Mouse (Mus musculus) heart, embryonic 11.5 days (tissue): ENCODE data around the gene Rex1bd. TPM values are rescaled to one million over a fixed set of nuclear protein-coding genes. Genes with fewer than 3 reads are reported as not detected.

Experiments
- ATAC-seq: fragments of 200-750 bp; cut with Nextera tagmentation; replicated peaks from 2 replicates; pipeline ENCODE4 v1.8.0; 2017; ENCODE audit warnings: moderate library complexity; ENCODE audit not compliant: insufficient number of reproducible peaks, low FRiP score, low TSS enrichment
- H3K27ac ChIP-seq: fragments of 300-500 bp; sonication (generic); 2 replicates; pipeline ENCODE4 v1.5.1; 2014; ENCODE audit warnings: mild to moderate bottlenecking, low read depth, low read length
- H3K27me3 ChIP-seq: fragments of 300-500 bp; sonication (generic); 2 replicates; pipeline ENCODE4 v1.6.1; 2014; ENCODE audit warnings: mild to moderate bottlenecking, low read length, mixed read lengths; ENCODE audit not compliant: control insufficient read depth, insufficient read depth
- H3K36me3 ChIP-seq: fragments of 300-500 bp; sonication (generic); 2 replicates; pipeline ENCODE4 v1.6.1; 2014; ENCODE audit warnings: mild to moderate bottlenecking, low read length, moderate library complexity, mixed read lengths; ENCODE audit not compliant: control insufficient read depth, insufficient read depth
- H3K4me1 ChIP-seq: fragments of 300-500 bp; sonication (generic); 2 replicates; pipeline ENCODE4 v1.6.1; 2014; ENCODE audit warnings: low read length; ENCODE audit not compliant: control insufficient read depth, insufficient read depth
- H3K4me2 ChIP-seq: fragments of 300-500 bp; sonication (generic); 2 replicates; pipeline ENCODE4 v1.6.1; 2014; ENCODE audit warnings: mild to moderate bottlenecking, moderate library complexity
- H3K4me3 ChIP-seq: fragments of 300-500 bp; sonication (generic); 2 replicates; pipeline ENCODE4 v1.5.1; 2014; ENCODE audit warnings: low read depth, low read length
- H3K9ac ChIP-seq: fragments of 300-500 bp; sonication (generic); 2 replicates; pipeline ENCODE4 v1.6.1; 2014; ENCODE audit warnings: mild to moderate bottlenecking, low read depth, low read length, moderate library complexity
- H3K9me3 ChIP-seq: fragments of 300-500 bp; sonication (generic); replicated peaks from 2 replicates; pipeline ENCODE4 v1.6.1; 2016; ENCODE audit warnings: low read length; ENCODE audit not compliant: control insufficient read depth
- WGBS: fragments of 180-500 bp; shearing (Covaris S2); extraction: QIAGEN DNeasy Blood & Tissue Kit; methylation state at CpG from one replicate; pipeline ENCODE4 v1.1.7; 2014; ENCODE audit not compliant: insufficient replicate concordance; 5-methylcytosine and 5-hydroxymethylcytosine counted together
- polyA plus RNA-seq: library from polyadenylated mRNA; unstranded; fragments of >200 nt; fragmentation: Nextera tagmentation; extraction: Ambion mirVana; gene quantifications from 2 replicates; pipeline ENCODE4 v1.2.1, GENCODE M21; 2014

Gene Rex1bd
- polyA plus RNA-seq, 1 experiment from 2014 or later = 124 TPM

DNA sequence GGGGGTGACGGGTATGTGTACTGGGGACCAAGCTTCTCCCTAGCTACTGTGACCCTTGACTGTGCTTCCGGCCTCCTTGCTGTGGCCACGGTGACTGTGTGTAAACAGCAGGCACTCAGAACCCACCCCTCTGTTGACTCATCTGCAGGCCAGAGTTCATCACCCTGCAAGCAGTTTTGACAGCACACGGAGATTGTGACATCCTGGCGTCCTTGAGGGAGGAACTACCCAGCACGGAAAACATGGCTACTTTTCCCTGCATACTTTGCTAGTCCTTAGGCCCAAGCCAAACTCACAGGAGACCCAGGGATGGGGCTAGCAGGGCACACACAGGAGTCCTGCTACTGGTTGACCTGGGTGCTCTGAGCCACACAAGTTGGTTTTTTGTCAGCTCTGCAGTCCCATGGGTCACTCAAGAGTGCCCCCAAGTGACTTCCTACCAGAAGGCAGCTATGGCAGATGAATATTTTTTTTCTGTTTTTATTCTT, 37.7 kb upstream of the Rex1bd start:
- Histone ChIP-seq H3K36me3 (no peaks in the 10 kb centered on the region), H3K27me3 (no peaks in the 10 kb centered on the region), H3K27ac (no peak overlapping the region), H3K4me2 (no peak overlapping the region), H3K9ac (no peak overlapping the region), H3K4me1 (peaks cover 30% of the 10 kb centered on the region), H3K9me3 (no peaks in the 10 kb centered on the region), H3K4me3 (no peak overlapping the region)
- WGBS = 55% methylated on average over 6 of the region's 6 CpGs
- no peak for ATAC-seq

DNA sequence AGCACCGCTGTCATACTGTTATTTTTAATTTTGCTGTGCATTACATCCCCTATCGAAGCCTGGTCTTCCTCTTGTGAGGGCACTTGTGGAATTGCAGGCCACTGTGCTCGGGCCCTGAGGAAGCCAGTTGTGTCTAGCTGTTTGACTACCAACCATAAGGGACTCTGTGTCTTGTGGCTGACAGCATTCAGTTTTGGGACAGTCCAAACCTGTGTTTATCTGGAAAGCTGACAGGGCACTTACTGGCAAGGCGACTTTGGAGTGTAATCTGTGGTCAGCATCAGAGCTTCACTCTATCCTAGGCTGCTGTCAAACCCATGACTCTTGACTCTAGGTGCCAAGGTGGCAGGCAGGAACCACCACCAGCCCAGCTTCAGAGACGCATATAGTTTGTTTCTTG, 34.5 kb upstream of the Rex1bd start:
- Histone ChIP-seq H3K9ac (0 out of 2 replicates have a peak overlapping the region, but pooled peaks have one; percentile 24), H3K27ac (no peak overlapping the region), H3K36me3 (peaks cover 5% of the 10 kb centered on the region; the same call in 1 of the 2 replicates), H3K4me2 (peak overlapping the region; percentile 98), H3K4me3 (no peak overlapping the region), H3K4me1 (peaks cover 30% of the 10 kb centered on the region), H3K9me3 (no peaks in the 10 kb centered on the region), H3K27me3 (no peaks in the 10 kb centered on the region)
- no peak for ATAC-seq
- WGBS = 78% methylated on average over 5 of the region's 5 CpGs

DNA sequence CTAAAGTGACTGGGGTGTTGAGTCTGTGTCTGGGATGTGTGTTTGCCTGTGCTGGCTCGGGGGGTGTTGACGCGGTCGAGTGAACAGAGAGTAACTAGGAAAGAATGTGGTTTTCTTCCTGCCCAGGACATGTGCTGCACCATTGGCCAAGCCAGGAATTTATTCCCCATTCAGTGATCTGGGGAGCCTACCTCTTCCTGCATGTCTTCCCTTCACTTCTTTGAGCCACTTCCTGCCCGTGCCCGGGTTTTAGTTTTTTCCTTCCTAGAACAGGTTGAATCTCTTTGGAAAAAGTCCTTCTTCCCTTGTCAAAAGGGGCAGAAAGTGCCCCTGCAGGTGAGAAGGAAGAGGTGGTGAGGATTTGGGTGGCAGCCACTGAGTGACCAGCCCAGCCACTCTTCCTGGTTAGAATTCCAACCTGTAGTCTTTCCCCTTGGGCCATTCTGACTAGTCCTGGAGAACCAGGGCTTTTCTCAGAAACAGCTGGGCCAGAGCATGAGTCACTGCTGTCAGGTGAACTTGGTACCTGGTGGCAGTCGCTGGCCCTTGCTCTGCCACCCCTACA, 34.0 kb upstream of the Rex1bd start:
- no peak for ATAC-seq
- peaks cover 30% of the 10 kb centered on the region for H3K4me1 ChIP-seq
- H3K27ac ChIP-seq = peak overlapping the region; percentile 57
- peak overlapping the region; percentile 91 for H3K9ac ChIP-seq
- H3K27me3 ChIP-seq = no peaks in the 10 kb centered on the region
- peak overlapping the region; percentile 98 for H3K4me2 ChIP-seq
- H3K4me3 ChIP-seq = peak overlapping the region; percentile 88
- no peaks in the 10 kb centered on the region for H3K9me3 ChIP-seq
- peaks cover 5% of the 10 kb centered on the region; the same call in 1 of the 2 replicates for H3K36me3 ChIP-seq
- WGBS = 45% methylated on average over 7 of the region's 7 CpGs

DNA sequence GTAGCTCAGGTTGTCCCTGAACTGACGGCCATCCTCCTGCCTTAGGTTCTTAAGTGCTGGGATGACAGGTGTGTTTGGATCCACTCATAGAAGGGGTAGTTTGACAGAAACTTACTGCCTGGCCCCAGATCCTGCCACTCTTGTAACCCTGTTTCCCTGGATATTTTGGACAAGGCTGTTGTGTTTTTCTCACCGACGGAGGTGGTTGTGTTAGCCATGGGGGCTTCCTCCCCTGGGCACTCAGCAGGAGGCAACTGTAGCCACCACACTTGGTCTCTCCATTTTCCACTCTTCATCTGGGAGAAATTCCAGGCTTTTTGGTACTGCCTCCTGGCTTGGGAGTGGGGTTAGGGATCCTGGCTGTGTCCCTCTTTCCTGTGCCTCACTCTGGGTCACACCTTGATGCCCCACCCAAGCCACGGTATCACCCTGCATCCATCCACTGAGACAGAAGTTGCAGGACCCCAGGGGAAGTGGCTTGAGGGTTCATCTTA, 33.5 kb upstream of the Rex1bd start:
- no peak for ATAC-seq

DNA sequence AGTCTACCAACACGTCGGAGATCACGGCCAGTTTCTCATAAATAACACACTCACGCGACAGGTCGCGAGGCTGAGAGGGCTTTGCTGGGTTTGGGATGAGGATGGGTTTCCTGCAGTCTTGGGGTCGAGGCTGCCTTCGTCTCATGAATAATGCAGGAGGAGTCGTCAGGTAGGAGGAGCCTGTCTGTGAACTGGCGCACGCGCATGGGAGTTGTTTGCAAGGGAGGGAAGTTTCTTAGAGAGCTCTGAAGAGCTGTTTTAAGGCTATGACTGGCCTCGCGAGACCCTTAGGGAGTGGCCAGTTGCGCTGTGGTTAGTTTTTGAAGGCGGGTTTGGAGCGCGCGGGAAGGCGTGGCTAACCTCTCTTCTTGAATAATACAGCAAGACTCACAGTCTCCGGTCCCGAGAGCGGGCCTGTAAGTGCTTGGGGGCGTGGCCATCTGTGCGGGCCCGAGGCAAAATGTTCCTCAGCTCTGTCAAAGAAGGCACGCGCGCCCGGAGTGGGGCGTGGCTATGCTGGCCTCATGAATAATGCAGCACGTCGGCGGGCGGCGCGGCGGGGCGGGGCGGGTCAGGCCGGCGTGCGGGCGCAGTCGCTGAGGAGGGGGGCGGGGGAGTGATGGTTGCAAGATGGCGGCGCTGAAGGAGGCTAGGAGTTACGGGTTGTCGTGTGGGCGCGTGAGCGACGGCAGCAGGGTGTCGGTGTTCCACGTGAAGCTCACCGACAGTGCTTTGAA, 32.7 kb upstream of the Rex1bd start, which contains the start of gene Ell:
Ell (plus strand) TSS at position 381 of the 737 bp plus-strand sequence.
- peaks cover 12% of the 10 kb centered on the region for H3K36me3 ChIP-seq
- peak within 1 kb of the TSS; percentile 98 for H3K4me2 ChIP-seq
- no peaks in the 10 kb centered on the region for H3K27me3 ChIP-seq
- under 1% methylated on average over 58 of the region's 58 CpGs for WGBS
- no peaks in the 10 kb centered on the region for H3K9me3 ChIP-seq
- ATAC-seq = peak; percentile 83
- peak within 1 kb of the TSS; percentile 95 for H3K27ac ChIP-seq
- peak within 1 kb of the TSS; percentile 88 for H3K4me3 ChIP-seq
- peaks cover 31% of the 10 kb centered on the region for H3K4me1 ChIP-seq
- H3K9ac ChIP-seq = peak within 1 kb of the TSS; percentile 91

More for the DNA sequence above, 33.5 kb upstream of the Rex1bd start:
- H3K27ac ChIP-seq = peak overlapping the region; percentile 57
- H3K9me3 ChIP-seq = no peaks in the 10 kb centered on the region
- H3K9ac ChIP-seq = peak overlapping the region; percentile 91
- 13% methylated on average over 4 of the region's 4 CpGs for WGBS
- H3K4me3 ChIP-seq = peak overlapping the region; percentile 88
- peak overlapping the region; percentile 98 for H3K4me2 ChIP-seq
- peaks cover 31% of the 10 kb centered on the region for H3K4me1 ChIP-seq
- H3K27me3 ChIP-seq = no peaks in the 10 kb centered on the region
- peaks cover 5% of the 10 kb centered on the region; the same call in 1 of the 2 replicates for H3K36me3 ChIP-seq

DNA sequence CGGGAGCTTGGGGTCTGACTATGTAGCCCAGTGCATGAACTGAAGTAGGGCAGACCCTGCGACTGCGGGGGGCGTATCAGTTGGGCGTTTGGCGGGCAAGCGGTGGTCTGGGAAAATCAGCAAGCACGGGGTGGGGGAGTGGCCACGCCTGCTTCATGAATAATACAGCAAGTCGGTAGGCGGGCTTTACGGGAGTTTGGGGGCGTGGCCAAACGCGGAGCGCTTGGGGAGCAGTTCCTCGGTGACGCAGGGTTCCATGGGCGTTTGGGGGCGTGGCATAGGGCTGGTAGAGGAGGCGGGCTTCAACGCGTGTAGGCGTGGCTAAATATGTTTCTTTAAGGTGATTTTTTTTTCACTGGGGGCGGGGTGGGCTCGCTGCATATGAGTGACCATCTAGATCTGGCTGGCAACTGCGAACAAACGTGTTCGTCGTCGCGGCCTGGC, 32.1 kb upstream of the Rex1bd start:
- Histone ChIP-seq H3K9ac (peak overlapping the region; percentile 91), H3K36me3 (peaks cover 14% of the 10 kb centered on the region), H3K27ac (peak overlapping the region; percentile 95), H3K9me3 (no peaks in the 10 kb centered on the region), H3K4me2 (peak overlapping the region; percentile 98), H3K4me3 (peak overlapping the region; percentile 88), H3K4me1 (peaks cover 28% of the 10 kb centered on the region), H3K27me3 (no peaks in the 10 kb centered on the region)
- peak; percentile 75 for ATAC-seq
- under 1% methylated on average over 32 of the region's 32 CpGs for WGBS

DNA sequence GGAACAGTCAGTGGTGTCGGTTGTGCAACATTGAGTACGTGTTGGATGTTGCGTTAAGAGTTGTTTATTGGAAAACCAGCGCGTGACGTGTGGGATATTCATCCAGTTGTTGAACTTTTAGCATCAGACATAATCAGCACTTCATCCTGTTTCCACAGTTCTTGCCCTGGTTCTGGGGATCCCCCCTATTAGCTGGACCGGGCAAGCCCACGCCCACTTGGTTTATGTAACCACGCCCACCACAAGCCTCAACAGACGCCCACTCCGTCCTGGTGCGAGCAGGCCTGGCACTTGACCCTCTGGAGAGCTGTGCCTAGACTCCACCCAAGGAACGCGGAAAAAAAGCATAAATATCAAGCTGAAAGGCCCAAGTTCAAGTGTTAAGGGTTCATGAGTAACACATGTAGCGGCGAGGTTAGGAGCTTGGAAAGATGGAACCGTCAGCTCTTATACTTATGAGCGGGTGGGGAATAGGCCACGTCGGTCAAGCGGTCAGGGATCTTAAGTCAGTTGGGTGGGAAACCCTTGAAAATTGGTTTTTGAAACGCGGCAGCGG, 31.6 kb upstream of the Rex1bd start:
- peak overlapping the region; percentile 98 for H3K4me2 ChIP-seq
- no peaks in the 10 kb centered on the region for H3K27me3 ChIP-seq
- H3K27ac ChIP-seq = peak overlapping the region; percentile 95
- no peaks in the 10 kb centered on the region for H3K9me3 ChIP-seq
- H3K9ac ChIP-seq = peak overlapping the region; percentile 70
- peaks cover 18% of the 10 kb centered on the region for H3K36me3 ChIP-seq
- peaks cover 28% of the 10 kb centered on the region for H3K4me1 ChIP-seq
- 14% methylated on average over 24 of the region's 24 CpGs for WGBS
- H3K4me3 ChIP-seq = peak overlapping the region; percentile 88
- 0 out of 2 replicates have a peak, but pooled peaks have one; percentile 22 for ATAC-seq

DNA sequence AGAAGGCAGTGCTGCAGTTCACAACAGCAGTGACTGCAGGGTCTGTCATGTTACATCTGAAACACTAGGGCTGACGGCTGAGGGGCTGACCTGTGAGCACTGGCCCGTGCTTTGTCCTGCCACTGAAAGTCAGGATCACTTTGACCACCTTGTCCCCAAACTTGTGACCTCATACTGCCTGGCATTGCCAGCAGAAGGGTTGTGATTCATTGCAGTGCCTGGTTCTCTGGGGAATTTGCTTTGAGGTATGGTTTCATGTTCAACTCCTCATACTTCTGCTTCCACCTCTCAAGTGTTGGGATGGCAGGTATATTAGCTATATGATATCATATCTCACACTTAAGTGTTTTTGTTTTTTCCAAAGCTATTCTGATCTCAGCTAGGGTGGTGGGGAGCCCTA, 29.1 kb upstream of the Rex1bd start:
- H3K4me3 ChIP-seq = no peak overlapping the region
- no peaks in the 10 kb centered on the region for H3K27me3 ChIP-seq
- 66% methylated on average over 2 of the region's 2 CpGs for WGBS
- H3K9ac ChIP-seq = no peak overlapping the region
- H3K4me2 ChIP-seq = no peak overlapping the region
- no peak for ATAC-seq
- no peak overlapping the region for H3K27ac ChIP-seq
- H3K4me1 ChIP-seq = peaks cover 17% of the 10 kb centered on the region
- peaks cover 34% of the 10 kb centered on the region for H3K36me3 ChIP-seq
- H3K9me3 ChIP-seq = no peaks in the 10 kb centered on the region
